Mouse (Mus musculus): ENCODE measurements at regions not wholly inside any gene's neighbourhood (a gene's known extent, or its start where the extent isn't known, plus 50 kb on each side); places are given as distances from the start of the nearest gene placed in this dataset.

DNA sequence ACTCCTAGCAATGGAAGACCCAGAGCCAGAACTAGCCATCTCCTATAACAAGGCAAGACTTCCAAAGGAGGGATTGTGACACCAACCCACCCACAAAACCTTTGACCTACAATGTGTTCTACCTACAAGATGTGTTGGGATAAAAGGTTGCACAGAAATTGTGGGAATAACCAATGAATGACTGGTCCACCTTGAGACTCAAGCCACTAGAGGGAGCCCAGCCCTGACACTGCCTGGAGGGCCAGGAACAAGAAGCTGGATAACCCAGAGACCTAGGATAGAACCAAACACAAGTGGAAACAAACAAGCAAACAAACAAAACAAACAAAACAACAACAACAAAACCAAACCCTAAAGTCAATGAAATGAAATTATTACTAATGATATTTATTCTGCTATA lies 288.8 kb downstream of the Dchs2 start:
- Histone ChIP-seq H3K36me3 (replicated peaks) (no peaks in the 10 kb centered on the region), H3K27me3 (replicated peaks; ENCODE audit: low read depth, poor library complexity, severe bottlenecking) (no peaks in the 10 kb centered on the region), H3K4me1 (no peaks in the 10 kb centered on the region), H3K9me3 (no peaks in the 10 kb centered on the region), H3K4me3 (no peak overlapping the region), H3K27ac (replicated peaks) (no peak overlapping the region)
- peak; percentile 30 for DNase-seq (ENCODE audit: low spot score)

DNA sequence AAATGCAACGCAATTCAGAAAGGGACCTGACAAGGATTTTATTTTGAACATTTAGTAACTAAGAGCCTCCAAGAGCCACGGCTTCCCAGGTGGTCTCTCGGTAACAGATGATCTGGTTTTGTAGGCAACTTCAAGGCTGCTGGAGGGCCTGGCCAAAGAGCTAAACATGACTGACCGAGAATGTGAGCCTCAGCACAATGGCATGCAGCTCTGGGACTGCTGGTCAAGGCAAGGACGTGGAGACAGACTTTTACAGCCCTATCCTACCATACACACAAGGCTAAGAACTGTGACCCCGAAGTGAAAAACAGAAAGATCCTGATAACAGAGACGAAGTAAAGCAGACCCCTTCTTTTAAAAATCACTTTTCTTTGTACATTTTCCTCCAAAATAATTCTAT lies 296.5 kb downstream of the Dchs2 start:
- Histone ChIP-seq H3K36me3 (replicated peaks) (no peaks in the 10 kb centered on the region), H3K27me3 (replicated peaks; ENCODE audit: low read depth, poor library complexity, severe bottlenecking) (no peaks in the 10 kb centered on the region), H3K4me1 (no peaks in the 10 kb centered on the region), H3K4me3 (no peak overlapping the region), H3K27ac (replicated peaks) (no peak overlapping the region), H3K9me3 (no peaks in the 10 kb centered on the region)
- no peak for DNase-seq (ENCODE audit: low spot score)
- WGBS, result 76% methylated on average over 7 of the region's 7 CpGs

DNA sequence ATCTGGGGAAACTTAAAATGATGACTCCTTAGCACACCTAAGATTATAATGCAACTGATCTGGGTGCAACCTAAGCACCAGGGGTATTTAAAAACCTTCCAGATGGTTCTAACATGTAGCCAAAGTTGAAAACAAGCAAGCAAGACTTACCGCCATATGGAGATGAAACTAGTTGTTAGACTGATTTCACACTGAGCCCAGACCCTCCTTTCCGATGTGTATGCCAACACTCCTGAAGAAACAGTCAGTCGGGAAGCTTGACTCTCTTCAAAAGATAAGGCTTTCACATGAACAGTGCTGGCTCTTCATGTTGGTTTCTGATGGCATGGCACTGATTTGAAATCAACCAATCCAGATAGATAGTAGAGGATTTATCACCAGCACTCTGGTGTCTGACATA lies 301.6 kb downstream of the Dchs2 start:
- Histone ChIP-seq H3K27me3 (replicated peaks; ENCODE audit: low read depth, poor library complexity, severe bottlenecking) (no peaks in the 10 kb centered on the region), H3K4me3 (no peak overlapping the region), H3K9me3 (no peaks in the 10 kb centered on the region), H3K27ac (replicated peaks) (no peak overlapping the region), H3K36me3 (replicated peaks) (no peaks in the 10 kb centered on the region), H3K4me1 (0 out of 2 replicates have a peak, but pooled peaks cover 3% of the 10 kb centered on the region)
- no peak for DNase-seq (ENCODE audit: low spot score)
- 94% methylated on average over 3 of the region's 3 CpGs for WGBS

DNA sequence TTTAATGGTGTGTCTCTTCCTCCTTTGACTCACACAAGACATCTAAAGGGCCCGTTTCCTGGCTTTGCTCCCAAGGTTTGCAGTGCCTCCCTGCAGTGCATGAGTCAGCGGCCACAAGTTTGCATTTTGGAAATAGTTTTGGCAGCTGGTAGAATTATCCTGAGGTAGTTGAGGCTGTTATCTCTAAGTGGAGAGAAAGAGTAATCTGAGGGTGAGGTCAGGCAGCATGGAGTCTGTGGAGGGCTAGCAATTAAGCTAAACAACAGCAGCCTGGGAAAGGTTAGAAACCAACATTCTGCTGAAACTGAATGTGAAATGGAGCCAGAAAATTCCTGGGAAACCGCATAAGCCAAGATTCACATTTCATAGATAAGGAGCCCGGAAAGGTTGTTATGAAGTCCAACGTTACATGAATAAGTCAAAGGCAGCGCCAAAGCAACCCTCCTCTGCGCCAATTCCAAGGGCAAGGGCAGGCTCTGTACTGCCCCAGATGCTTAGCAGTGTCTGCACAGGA lies 318.5 kb downstream of the Dchs2 start:
- H3K36me3 ChIP-seq (replicated peaks), result no peaks in the 10 kb centered on the region
- H3K27ac ChIP-seq (replicated peaks), result no peak overlapping the region
- H3K9me3 ChIP-seq, result no peaks in the 10 kb centered on the region
- no peak overlapping the region for H3K4me3 ChIP-seq
- no peaks in the 10 kb centered on the region for H3K27me3 ChIP-seq (replicated peaks; ENCODE audit: low read depth, poor library complexity, severe bottlenecking)
- DNase-seq (ENCODE audit: low spot score), result no peak
- no peaks in the 10 kb centered on the region for H3K4me1 ChIP-seq
- 86% methylated on average over 7 of the region's 7 CpGs for WGBS

GRCm38 (mm10) chr3:83450662-83451061 lies 315.5 kb upstream of the Sfrp2 start:
- H3K4me1 ChIP-seq, result no peaks in the 10 kb centered on the region
- no peak overlapping the region for H3K4me3 ChIP-seq
- no peaks in the 10 kb centered on the region for H3K27me3 ChIP-seq (replicated peaks; ENCODE audit: low read depth, poor library complexity, severe bottlenecking)
- DNase-seq (ENCODE audit: low spot score), result no peak
- H3K9me3 ChIP-seq, result no peaks in the 10 kb centered on the region
- H3K36me3 ChIP-seq (replicated peaks), result no peaks in the 10 kb centered on the region
- H3K27ac ChIP-seq (replicated peaks), result no peak overlapping the region
- WGBS, result 90% methylated on average over 2 of the region's 2 CpGs

DNA sequence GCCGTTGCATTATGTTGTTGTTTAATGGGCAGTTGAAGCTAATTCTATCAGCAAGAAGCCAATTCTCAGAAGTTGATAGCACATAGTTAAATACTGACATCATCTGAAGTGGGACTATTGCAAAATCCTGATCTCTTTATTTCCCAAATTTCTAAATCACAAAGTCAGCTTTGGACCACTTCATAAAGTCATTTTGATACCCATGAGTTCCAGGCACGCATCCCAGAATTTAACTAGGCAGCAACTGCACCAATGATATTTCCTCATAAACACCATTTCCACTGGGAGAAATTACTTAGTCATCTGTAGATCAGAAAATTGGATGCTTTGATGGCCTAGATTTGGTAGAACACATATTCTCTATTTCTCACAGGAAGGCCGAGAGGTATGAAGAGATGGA lies 314.8 kb upstream of the Sfrp2 start:
- 88% methylated on average over 3 of the region's 3 CpGs for WGBS
- H3K36me3 ChIP-seq (replicated peaks), result no peaks in the 10 kb centered on the region
- H3K27me3 ChIP-seq (replicated peaks; ENCODE audit: low read depth, poor library complexity, severe bottlenecking), result no peaks in the 10 kb centered on the region
- H3K4me3 ChIP-seq, result no peak overlapping the region
- H3K9me3 ChIP-seq, result no peaks in the 10 kb centered on the region
- H3K4me1 ChIP-seq, result no peaks in the 10 kb centered on the region
- no peak overlapping the region for H3K27ac ChIP-seq (replicated peaks)
- DNase-seq (ENCODE audit: low spot score), result no peak

DNA sequence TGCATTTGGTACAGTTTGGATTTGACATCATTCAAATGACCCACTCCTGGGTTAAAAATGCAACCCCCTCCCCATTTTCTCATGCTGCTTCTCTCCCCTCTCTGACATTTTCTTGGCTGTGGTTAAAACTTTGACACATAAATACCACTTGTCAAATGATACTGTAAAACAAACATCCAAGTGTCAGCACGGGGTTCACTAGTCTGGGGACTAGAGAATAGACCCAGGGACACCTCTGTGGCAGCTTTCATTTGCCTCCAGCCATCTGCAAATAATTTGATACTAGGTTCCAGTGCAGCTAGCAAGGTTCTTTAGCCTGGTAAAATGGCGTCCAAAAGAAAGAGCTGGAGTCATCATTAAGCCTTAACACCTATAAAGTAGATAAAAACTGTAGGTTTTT lies 312.7 kb upstream of the Sfrp2 start:
- H3K27me3 ChIP-seq (replicated peaks; ENCODE audit: low read depth, poor library complexity, severe bottlenecking), result no peaks in the 10 kb centered on the region
- H3K9me3 ChIP-seq, result no peaks in the 10 kb centered on the region
- 61% methylated on average over 2 of the region's 2 CpGs for WGBS
- H3K27ac ChIP-seq (replicated peaks), result no peak overlapping the region
- no peak overlapping the region for H3K4me3 ChIP-seq
- H3K36me3 ChIP-seq (replicated peaks), result no peaks in the 10 kb centered on the region
- H3K4me1 ChIP-seq, result no peaks in the 10 kb centered on the region
- no peak for DNase-seq (ENCODE audit: low spot score)

DNA sequence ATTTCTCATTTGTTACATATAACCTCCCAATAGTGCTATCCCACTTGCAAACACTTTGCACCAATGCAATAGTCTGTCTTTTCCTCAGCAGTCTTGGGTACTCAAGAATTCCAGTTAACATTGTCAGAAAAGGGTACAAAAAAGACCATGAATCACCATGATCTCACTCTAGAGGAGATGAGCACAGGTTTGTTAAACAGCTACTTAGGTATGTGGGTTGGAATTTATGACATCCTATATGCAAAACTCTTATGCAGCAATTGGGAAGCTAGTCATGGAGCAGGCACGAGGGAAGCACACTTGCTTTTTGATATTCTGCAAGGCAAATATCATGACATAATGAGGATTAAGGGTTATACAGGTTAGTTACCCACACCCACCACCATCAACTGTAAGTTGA lies 307.7 kb upstream of the Sfrp2 start:
- Histone ChIP-seq H3K4me1 (no peaks in the 10 kb centered on the region), H3K9me3 (no peaks in the 10 kb centered on the region), H3K4me3 (no peak overlapping the region), H3K27ac (replicated peaks) (no peak overlapping the region), H3K36me3 (replicated peaks) (no peaks in the 10 kb centered on the region), H3K27me3 (replicated peaks; ENCODE audit: low read depth, poor library complexity, severe bottlenecking) (no peaks in the 10 kb centered on the region)
- WGBS, result 85% methylated on average over 1 of the region's 1 CpGs
- DNase-seq (ENCODE audit: low spot score), result no peak

DNA sequence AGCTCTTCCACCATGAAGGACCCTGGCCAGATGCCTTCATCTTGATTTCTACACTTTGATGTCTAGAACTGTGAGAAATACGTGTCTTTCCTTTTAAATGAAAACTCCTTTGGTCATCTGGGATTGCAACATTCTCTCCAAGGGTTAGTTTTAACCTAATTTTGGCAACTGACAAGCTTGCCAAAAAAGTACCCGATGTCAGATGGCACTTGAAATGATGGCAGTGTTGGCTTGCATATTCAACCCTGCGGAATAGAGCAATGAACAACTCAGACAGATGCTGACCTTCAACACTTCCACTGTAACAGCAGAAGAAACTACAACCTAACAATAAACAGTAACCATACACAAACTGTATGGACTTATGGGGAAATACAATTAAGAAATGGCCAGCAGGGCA lies 286.9 kb upstream of the Sfrp2 start:
- H3K27me3 ChIP-seq (replicated peaks; ENCODE audit: low read depth, poor library complexity, severe bottlenecking), result no peaks in the 10 kb centered on the region
- H3K9me3 ChIP-seq, result no peaks in the 10 kb centered on the region
- no peak for DNase-seq (ENCODE audit: low spot score)
- 89% methylated on average over 3 of the region's 3 CpGs for WGBS
- H3K27ac ChIP-seq (replicated peaks), result no peak overlapping the region
- H3K4me1 ChIP-seq, result peaks cover 6% of the 10 kb centered on the region; the same call in 1 of the 2 replicates
- H3K36me3 ChIP-seq (replicated peaks), result no peaks in the 10 kb centered on the region
- no peak overlapping the region for H3K4me3 ChIP-seq

GRCm38 (mm10) chr3:83480176-83480575 lies 285.9 kb upstream of the Sfrp2 start:
- 81% methylated on average over 1 of the region's 1 CpGs for WGBS

DNA sequence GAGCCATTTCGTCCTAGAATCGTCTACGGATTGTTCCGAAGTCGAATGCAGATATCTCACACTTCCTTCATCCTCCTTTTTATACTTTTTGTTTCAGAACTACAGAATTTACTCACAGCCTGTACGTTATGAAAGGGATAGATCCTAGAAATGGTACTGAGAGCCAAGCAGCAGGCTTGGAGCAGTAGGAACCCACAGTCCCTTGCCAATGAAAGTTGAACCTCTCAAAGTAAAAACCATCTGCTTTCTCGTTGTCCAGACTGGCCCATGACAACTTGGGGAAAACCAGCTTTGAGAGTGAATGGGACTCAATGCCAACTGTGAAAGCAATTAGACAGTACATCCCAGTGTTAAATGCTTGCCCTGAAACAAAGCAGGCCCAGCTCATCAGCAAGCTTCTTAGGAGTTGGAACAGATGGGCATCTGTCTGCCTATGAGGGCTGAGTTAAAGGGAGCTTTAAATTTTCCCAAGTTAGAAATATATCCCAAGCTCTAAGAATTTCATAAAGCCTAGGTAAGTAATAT lies 279.9 kb upstream of the Sfrp2 start:
- peaks cover 4% of the 10 kb centered on the region; the same call in 1 of the 2 replicates for H3K4me1 ChIP-seq
- H3K36me3 ChIP-seq (replicated peaks), result no peaks in the 10 kb centered on the region
- no peak overlapping the region for H3K4me3 ChIP-seq
- no peaks in the 10 kb centered on the region for H3K9me3 ChIP-seq
- DNase-seq (ENCODE audit: low spot score), result no peak
- H3K27ac ChIP-seq (replicated peaks), result no peak overlapping the region
- WGBS, result 93% methylated on average over 7 of the region's 7 CpGs
- no peaks in the 10 kb centered on the region for H3K27me3 ChIP-seq (replicated peaks; ENCODE audit: low read depth, poor library complexity, severe bottlenecking)

More at GRCm38 (mm10) chr3:83480176-83480575, 285.9 kb upstream of the Sfrp2 start:
- Histone ChIP-seq H3K4me1 (peaks cover 6% of the 10 kb centered on the region; the same call in 1 of the 2 replicates), H3K27ac (replicated peaks) (no peak overlapping the region), H3K9me3 (no peaks in the 10 kb centered on the region), H3K27me3 (replicated peaks; ENCODE audit: low read depth, poor library complexity, severe bottlenecking) (no peaks in the 10 kb centered on the region), H3K4me3 (no peak overlapping the region), H3K36me3 (replicated peaks) (no peaks in the 10 kb centered on the region)
- no peak for DNase-seq (ENCODE audit: low spot score)

GRCm38 (mm10) chr3:83495584-83495983 lies 270.5 kb upstream of the Sfrp2 start:
- no peaks in the 10 kb centered on the region for H3K9me3 ChIP-seq
- peak; percentile 42 for DNase-seq (ENCODE audit: low spot score)
- 19% methylated on average over 1 of the region's 1 CpGs for WGBS
- no peaks in the 10 kb centered on the region for H3K4me1 ChIP-seq
- H3K27ac ChIP-seq (replicated peaks), result no peak overlapping the region
- no peaks in the 10 kb centered on the region for H3K36me3 ChIP-seq (replicated peaks)
- H3K4me3 ChIP-seq, result no peak overlapping the region
- H3K27me3 ChIP-seq (replicated peaks; ENCODE audit: low read depth, poor library complexity, severe bottlenecking), result no peaks in the 10 kb centered on the region

DNA sequence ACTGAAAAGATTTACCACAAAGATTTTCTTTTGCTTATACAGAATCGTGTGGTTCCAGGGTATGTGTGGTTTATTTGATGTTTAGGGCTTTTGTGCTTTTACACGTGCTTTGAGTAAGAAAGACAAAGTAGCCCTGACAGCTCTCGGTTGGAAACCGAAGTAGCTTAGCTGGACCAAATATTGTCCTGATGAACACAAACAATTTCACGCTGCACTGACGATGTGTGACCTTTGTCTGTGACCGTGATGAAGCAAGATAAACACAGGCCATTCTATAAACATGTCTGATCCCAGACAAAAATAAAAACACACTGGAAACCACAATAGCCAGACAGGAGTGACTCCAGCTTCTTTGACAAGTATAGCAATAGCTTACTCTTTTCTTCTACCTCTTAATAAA lies 262.2 kb upstream of the Sfrp2 start:
- H3K27me3 ChIP-seq (replicated peaks; ENCODE audit: low read depth, poor library complexity, severe bottlenecking), result no peaks in the 10 kb centered on the region
- H3K27ac ChIP-seq (replicated peaks), result no peak overlapping the region
- H3K36me3 ChIP-seq (replicated peaks), result no peaks in the 10 kb centered on the region
- WGBS, result 37% methylated on average over 7 of the region's 7 CpGs
- DNase-seq (ENCODE audit: low spot score), result no peak
- no peak overlapping the region for H3K4me3 ChIP-seq
- no peaks in the 10 kb centered on the region for H3K4me1 ChIP-seq
- no peaks in the 10 kb centered on the region for H3K9me3 ChIP-seq

DNA sequence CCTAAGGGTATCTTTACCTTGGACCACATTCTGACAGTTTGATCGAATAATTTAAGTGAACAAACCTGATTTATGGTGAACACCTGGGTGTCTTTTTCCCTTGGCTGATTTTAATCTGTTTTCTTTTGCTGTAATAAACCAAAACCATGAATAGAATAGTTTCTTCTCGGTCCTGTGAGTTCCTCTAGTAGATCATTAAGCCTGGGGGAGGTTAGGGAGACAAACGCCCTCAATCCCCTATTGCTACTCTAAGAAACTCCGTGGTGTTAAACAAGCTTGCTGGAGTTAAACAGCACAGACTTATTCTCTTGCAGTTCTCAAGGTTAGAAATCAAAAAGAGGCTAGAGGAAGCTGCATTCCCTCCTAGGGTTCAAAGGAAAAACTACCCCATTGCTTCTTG lies 249.5 kb upstream of the Sfrp2 start:
- WGBS, result 76% methylated on average over 4 of the region's 4 CpGs
- H3K36me3 ChIP-seq (replicated peaks), result no peaks in the 10 kb centered on the region
- no peaks in the 10 kb centered on the region for H3K27me3 ChIP-seq (replicated peaks; ENCODE audit: low read depth, poor library complexity, severe bottlenecking)
- DNase-seq (ENCODE audit: low spot score), result no peak
- H3K9me3 ChIP-seq, result no peaks in the 10 kb centered on the region
- no peaks in the 10 kb centered on the region for H3K4me1 ChIP-seq
- H3K4me3 ChIP-seq, result no peak overlapping the region
- H3K27ac ChIP-seq (replicated peaks), result no peak overlapping the region
